Mouse (Mus musculus): ENCODE measurements around the gene 6030408B16Rik. TPM values are rescaled to one million over a fixed set of nuclear protein-coding genes. Genes with fewer than 3 reads are reported as not detected.
A peak's percentile ranks its signal among the peaks of the same experiment; 100 is the strongest.

The 6030408B16Rik gene
- total RNA-seq, 2 experiments from 2014 or later = not detected

GRCm38 (mm10) chr15:101294028-101294894 lies 1.2 kb downstream of the 6030408B16Rik start:
- intact Hi-C loops (cut with DNase I) = no loop called here
- peak in 1 of 2 experiments; percentile 43 for DNase-seq (ENCODE audit: low spot score in 2 of 2)

DNA sequence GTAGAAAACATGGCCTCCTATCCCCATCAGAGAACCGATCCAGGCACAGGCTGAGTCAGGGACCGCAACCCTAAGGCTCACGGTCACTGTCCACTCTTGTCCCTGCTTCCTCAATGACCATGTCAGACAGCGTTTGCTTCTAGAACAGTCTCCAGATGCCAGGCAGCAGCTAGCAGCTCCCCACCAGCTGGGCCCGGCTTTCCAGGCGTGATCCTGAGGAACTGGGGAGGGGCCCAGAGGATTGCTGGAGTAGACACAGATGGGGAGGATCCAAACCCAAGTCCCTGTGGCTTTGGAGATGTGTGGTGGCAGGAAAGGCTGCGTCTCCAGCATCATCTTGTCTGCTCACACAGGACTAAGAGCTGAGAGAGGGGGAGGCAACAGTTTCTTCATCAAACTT lies 2.1 kb downstream of the 6030408B16Rik start:
- no peak for DNase-seq (ENCODE audit: low spot score in 2 of 2)
- intact Hi-C loops (cut with DNase I) = no loop called here

GRCm38 (mm10) chr15:101295616-101296015 lies 2.6 kb downstream of the 6030408B16Rik start:
- DNase-seq (ENCODE audit: low spot score in 2 of 2) = no peak
- intact Hi-C loops (cut with DNase I) = no loop called here

GRCm38 (mm10) chr15:101296091-101296490 lies 3.1 kb downstream of the 6030408B16Rik start:
- intact Hi-C loops (cut with DNase I) = no loop called here
- no peak for DNase-seq (ENCODE audit: low spot score in 2 of 2)

DNA sequence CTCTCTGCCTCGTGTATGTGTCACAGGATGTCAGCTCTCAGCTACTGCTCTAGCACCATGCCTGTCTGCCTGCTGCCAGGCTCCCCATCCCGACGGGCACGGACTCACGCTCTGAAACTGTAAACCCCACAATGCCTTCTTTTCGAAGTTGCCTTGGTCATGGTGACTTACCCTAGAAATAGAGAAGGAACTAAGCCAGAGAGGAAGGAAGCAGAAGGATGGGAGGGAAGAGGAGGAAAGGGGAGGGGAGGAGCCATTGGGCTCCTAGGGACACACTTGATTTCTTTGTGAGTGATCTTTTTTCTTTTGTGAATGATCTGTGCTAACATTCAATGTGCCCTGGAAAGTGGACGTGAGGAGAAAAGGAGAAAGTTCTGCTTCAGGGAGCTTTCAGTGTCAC lies 5.0 kb downstream of the 6030408B16Rik start:
- intact Hi-C loops (cut with DNase I) = no loop called here
- no peak for DNase-seq (ENCODE audit: low spot score in 2 of 2)

GRCm38 (mm10) chr15:101298550-101298949 lies 5.5 kb downstream of the 6030408B16Rik start:
- DNase-seq (ENCODE audit: low spot score in 2 of 2) = no peak
- intact Hi-C loops (cut with DNase I) = no loop called here

GRCm38 (mm10) chr15:101299480-101299960 lies 6.5 kb downstream of the 6030408B16Rik start:
- intact Hi-C loops (cut with DNase I) = no loop called here
- no peak for DNase-seq (ENCODE audit: low spot score in 2 of 2)

DNA sequence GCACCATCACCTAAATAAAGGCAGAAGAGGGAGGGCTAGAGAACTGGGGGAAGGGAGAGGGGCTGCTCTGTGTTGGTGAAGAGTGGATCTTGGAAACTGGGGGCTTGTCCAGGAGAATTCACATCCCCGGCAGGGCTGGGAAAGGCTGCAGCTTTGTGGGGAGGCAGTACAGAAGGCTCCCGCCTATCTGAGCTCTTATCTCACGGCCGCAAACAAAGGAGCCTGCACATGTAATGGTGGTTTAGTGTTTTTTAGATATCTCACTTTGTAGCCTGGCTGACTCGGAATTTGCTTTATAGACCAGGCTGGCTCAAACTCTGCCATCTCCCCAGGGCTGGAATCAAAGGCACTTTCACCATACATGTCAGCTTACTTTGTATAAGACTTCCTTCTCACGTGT lies 7.1 kb downstream of the 6030408B16Rik start:
- intact Hi-C loops (cut with DNase I) = no loop called here

GRCm38 (mm10) chr15:101302201-101302600 lies 9.2 kb downstream of the 6030408B16Rik start:
- intact Hi-C loops (cut with DNase I) = no loop called here

More for the DNA sequence above, 7.1 kb downstream of the 6030408B16Rik start:
- no peak for DNase-seq (ENCODE audit: low spot score in 2 of 2)

DNA sequence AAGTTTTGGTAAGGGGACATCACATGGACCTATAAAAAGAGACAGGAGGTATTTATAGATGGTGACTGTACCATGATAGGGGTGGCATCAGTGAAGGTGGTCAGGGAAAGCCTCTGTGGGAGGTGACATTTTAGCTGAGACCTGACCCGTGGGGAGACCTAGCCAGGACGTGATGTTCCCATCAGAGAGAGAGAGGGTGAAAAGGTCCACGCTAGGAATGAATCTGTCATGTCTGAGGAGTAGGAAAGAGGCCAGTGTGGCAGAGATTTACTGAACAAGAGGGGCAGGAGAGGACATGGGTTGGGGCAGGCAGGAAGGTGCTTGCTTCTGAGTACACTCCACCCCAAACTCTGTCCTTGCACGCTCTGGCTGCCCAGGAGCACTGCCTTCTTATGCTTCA lies 10.8 kb downstream of the 6030408B16Rik start:
- DNase-seq (ENCODE audit: low spot score in 2 of 2) = no peak
- intact Hi-C loops (cut with DNase I) = no loop called here

More at GRCm38 (mm10) chr15:101302201-101302600, 9.2 kb downstream of the 6030408B16Rik start:
- no peak for DNase-seq (ENCODE audit: low spot score in 2 of 2)

DNA sequence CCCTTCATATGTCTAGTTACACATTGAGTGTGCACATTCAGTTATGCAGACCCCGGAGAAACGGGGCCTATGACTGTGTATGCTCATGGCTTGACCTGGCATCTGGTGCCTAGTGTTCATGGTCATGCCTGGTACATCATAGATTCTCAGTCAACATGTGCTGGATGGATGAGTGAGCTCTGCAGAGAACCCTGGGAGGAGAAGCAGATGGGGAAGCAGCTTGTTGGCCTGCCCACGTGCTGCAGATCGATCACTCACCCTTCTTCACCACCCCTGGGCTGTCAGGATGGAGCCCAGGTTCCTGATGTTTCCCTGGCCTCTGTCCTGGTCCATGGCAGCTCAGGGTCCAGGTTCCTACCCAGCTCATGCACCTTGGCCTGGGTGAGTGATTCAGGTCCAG lies 13.4 kb downstream of the 6030408B16Rik start:
- peak in 1 of 2 experiments; percentile 74 for DNase-seq (ENCODE audit: low spot score in 2 of 2)
- intact Hi-C loops (cut with DNase I) = no loop called here

DNA sequence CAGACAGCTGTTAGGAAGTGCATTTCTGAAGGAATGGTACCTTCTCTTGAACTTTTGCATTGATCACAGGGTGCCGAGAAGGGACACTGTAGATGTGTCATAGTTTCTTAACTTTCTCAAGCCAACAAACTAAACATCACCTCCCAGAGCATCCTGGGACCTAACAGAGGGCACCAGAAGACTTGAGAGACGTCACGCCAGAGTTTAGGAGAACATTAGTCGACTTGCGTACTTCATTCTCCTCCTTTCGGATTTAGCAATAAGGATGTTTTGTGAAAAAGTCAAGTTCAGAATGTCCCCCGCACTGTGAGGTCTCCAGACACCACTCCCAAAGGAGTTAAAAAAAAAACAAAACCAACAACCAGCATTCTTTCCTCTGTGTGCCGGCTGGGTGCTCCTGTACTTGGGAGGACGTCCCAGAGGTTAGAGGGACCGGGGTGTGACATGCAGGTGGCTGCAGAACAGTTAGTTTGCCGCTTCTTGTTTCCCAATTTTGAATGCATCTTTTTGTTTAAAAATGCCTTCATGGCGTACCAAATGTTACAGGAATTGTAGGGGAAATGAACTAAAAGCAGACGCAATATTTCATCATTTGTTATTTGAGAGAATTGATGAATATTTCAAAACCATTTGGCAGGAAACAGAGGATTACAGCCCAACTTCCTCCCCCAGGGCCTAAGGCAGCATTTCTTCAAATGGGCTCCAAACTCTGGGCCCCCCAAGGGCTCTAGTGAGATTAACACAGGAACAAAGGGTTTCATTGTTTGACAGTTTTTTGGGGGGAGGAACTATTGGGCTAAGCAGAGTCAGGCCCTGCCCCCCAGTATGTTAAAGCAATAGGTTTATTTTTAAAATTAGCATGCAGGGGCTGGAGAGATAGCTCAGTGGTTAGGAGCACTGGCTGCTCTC lies 15.7 kb downstream of the 6030408B16Rik start:
- DNase-seq (ENCODE audit: low spot score in 2 of 2) = no peak

DNA sequence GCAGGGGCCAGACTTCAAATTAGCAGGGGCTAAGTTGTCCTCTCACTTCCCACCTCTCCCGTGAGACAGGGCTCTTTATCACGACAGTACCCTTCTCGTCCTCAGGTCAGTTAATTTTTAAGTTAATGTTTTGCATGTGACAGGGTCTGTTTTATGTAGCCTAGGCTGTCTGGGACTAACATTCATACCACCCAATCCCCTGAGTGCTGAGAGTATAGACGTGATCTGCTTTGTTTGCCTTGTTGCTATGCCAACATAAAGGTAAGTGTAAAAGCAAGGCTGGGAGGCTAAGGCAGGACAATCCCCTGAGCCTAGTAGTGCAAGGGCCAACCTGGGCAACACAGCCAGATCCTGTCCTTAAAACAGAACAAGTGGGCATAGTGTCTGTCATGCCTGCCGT lies 16.5 kb downstream of the 6030408B16Rik start:
- no peak for DNase-seq (ENCODE audit: low spot score in 2 of 2)
- intact Hi-C loops (cut with DNase I) = no loop called here

More for the DNA sequence above, 15.7 kb downstream of the 6030408B16Rik start:
- intact Hi-C loops (cut with DNase I) = no loop called here

GRCm38 (mm10) chr15:101311087-101311770 lies 18.2 kb downstream of the 6030408B16Rik start:
- DNase-seq (ENCODE audit: low spot score in 2 of 2) = peak; percentile 47 to 85
- intact Hi-C loops (cut with DNase I) = loop anchor here (2.0 to 5.0 kb wide), 2 partner anchors 72 to 89 kb away; partner anchors contain the start of gene Grasp

DNA sequence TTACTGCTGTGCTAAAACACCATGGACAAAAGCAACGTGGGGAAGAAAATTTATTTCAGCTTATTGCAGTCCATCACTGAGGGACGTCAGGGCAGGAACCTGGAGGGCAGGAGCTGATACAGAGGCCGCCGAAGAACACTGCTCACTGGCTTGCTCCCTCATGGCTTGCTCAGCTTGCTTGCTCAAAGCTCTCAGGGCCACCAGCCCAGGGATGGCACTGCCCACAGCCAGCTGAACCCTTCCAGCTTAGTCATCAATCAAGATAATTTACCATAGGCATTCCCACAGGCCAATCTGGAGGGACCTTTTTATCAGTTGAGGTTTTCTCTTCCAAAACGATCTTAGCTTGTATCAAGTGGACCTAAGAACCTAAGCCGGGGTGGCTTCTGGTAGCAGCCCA lies 19.0 kb downstream of the 6030408B16Rik start:
- intact Hi-C loops (cut with DNase I) = loop anchor here (5.0 kb wide), 1 partner anchor 90 kb away; the partner anchor contains the start of gene Grasp
- DNase-seq (ENCODE audit: low spot score in 2 of 2) = no peak

GRCm38 (mm10) chr15:101315378-101315777 lies 22.4 kb downstream of the 6030408B16Rik start:
- DNase-seq (ENCODE audit: low spot score in 2 of 2) = no peak
- intact Hi-C loops (cut with DNase I) = loop anchor here (2.0 kb wide), 1 partner anchor 31 kb away; the partner anchor contains the start of gene Atg101

GRCm38 (mm10) chr15:101315832-101316231 lies 22.8 kb downstream of the 6030408B16Rik start:
- intact Hi-C loops (cut with DNase I) = loop anchor here (2.0 kb wide), 1 partner anchor 31 kb away; the partner anchor contains the start of gene Atg101
- peak; percentile 94 to 97 for DNase-seq (ENCODE audit: low spot score in 2 of 2)

DNA sequence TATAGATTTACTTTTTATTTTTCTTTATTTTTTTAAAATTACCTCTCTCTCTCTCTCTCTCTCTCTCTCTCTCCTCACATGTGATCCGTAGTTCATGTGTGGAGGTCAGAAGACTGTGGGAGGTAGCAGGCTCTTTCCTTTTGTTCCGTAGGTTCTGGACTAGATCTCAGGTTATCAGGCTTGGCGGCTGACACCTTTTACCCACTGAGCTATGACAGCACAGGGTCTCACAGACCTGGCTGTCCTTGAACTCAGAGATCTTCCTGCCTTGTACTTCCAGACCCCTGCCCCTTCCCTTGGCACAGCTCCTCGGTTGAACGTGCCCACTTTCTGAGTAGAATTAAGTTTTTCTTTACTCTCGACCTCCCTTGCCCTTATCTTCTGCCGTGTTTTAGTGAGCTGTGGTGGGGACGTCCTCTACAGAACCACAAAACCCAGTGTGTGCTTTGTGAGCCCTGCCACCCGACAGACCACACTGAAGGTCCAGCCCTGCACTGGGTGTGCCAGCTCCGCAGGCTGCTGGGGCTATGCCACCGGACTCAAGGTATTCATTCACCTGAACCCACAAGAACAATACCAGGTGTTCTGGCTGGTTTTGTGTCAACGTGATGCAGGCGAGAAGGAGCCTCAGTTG lies 23.4 kb downstream of the 6030408B16Rik start:
- intact Hi-C loops (cut with DNase I) = no loop called here
- DNase-seq (ENCODE audit: low spot score in 2 of 2) = no peak
